Mouse (Mus musculus) MEL (cell line): ENCODE measurements around the gene Rprd1b. TPM values are rescaled to one million over a fixed set of nuclear protein-coding genes. Genes with fewer than 3 reads are reported as not detected.

Experiments
- DNase-seq: peaks from one replicate; pipeline ENCODE4 v3.0.0; 2011; ENCODE audit warnings: low read depth, low spot score
- H3K27ac ChIP-seq: 2 replicates; pipeline ENCODE4 v1.5.1; 2012; ENCODE audit warnings: low read depth, mild to moderate bottlenecking, control low read depth, low read length, moderate library complexity; ENCODE audit not compliant: control insufficient read depth
- H3K27me3 ChIP-seq, 2 experiments: fragments of 150-350 bp in 1 of 2; sonication (generic) in 1 of 2; 2 replicates each; pipeline ENCODE4 v1.6.1; 2012; ENCODE audit warnings: low read length in 2 of 2, mild to moderate bottlenecking in 2 of 2, improper control_type of control experiment in 1 of 2, moderate library complexity in 1 of 2; ENCODE audit not compliant: insufficient read depth in 2 of 2, control insufficient read depth in 1 of 2
- H3K36me3 ChIP-seq, 2 experiments: 2 replicates each; pipeline ENCODE4 v1.6.1; 2012 to 2014; ENCODE audit warnings: low read length in 2 of 2, improper control_type of control experiment in 1 of 2, inconsistent platforms in 1 of 2, mild to moderate bottlenecking in 1 of 2; ENCODE audit not compliant: insufficient read depth in 2 of 2, control insufficient read depth in 1 of 2
- H3K4me1 ChIP-seq, 2 experiments: fragments of 150-350 bp in 1 of 2; sonication (generic) in 1 of 2; 2 replicates each; pipeline ENCODE4 v1.6.1; 2012; ENCODE audit warnings: low read length in 2 of 2, improper control_type of control experiment in 1 of 2, mild to moderate bottlenecking in 1 of 2; ENCODE audit not compliant: insufficient read depth in 2 of 2, control insufficient read depth in 1 of 2
- H3K4me3 ChIP-seq, 2 experiments: fragments of 150-350 bp in 1 of 2; sonication (generic) in 1 of 2; 2 replicates each; pipeline ENCODE4 v1.5.1; 2012; ENCODE audit warnings: low read depth in 2 of 2, low read length in 2 of 2, mild to moderate bottlenecking in 2 of 2, moderate library complexity in 2 of 2, control low read depth in 1 of 2, improper control_type of control experiment in 1 of 2; ENCODE audit not compliant: control insufficient read depth in 1 of 2, insufficient read depth in 1 of 2
- H3K79me2 ChIP-seq: 2 replicates; pipeline ENCODE4 v1.6.1; 2012; ENCODE audit warnings: mild to moderate bottlenecking, low read length, moderate library complexity; ENCODE audit not compliant: control insufficient read depth, poor library complexity, insufficient read depth
- H3K9ac ChIP-seq: 2 replicates; pipeline ENCODE4 v1.6.1; 2012; ENCODE audit warnings: low read depth, mild to moderate bottlenecking, control low read depth, low read length, moderate library complexity; ENCODE audit not compliant: control insufficient read depth, poor library complexity, severe bottlenecking
- H3K9me3 ChIP-seq: fragments of 150-350 bp; sonication (generic); replicated peaks from 2 replicates; pipeline ENCODE4 v1.6.1; 2012; ENCODE audit warnings: mild to moderate bottlenecking, low read length, improper control_type of control experiment, moderate library complexity; ENCODE audit not compliant: insufficient read depth
- CTCF ChIP-seq, 3 experiments: IDR thresholded peaks in 2 of 3; conservative IDR thresholded peaks in 1 of 3; 2 replicates each; pipeline ENCODE4 v1.5.1; 2011 to 2012; ENCODE audit warnings: low read length in 3 of 3, low read depth in 2 of 3, mild to moderate bottlenecking in 2 of 3, improper control_type of control experiment in 1 of 3, inconsistent platforms in 1 of 3, mixed read lengths in 1 of 3, moderate library complexity in 1 of 3; ENCODE audit not compliant: control insufficient read depth in 1 of 3, insufficient read depth in 1 of 3, poor library complexity in 1 of 3, severe bottlenecking in 1 of 3
- ELF1 ChIP-seq: IDR thresholded peaks from 2 replicates; pipeline ENCODE4 v1.6.1; 2014; ENCODE audit warnings: low read depth, mild to moderate bottlenecking, inconsistent platforms, low read length, improper control_type of control experiment, moderate library complexity
- EP300 ChIP-seq, 2 experiments: IDR thresholded peaks; 2 replicates each; pipeline ENCODE4 v1.6.1; 2011; ENCODE audit warnings: improper control_type of control experiment in 2 of 2, low read length in 2 of 2, low read depth in 1 of 2, mild to moderate bottlenecking in 1 of 2
- ETS1 ChIP-seq: IDR thresholded peaks from 2 replicates; pipeline ENCODE4 v1.6.1; 2012; ENCODE audit warnings: low read depth, mild to moderate bottlenecking, inconsistent platforms, low read length, improper control_type of control experiment, moderate library complexity
- GATA1 ChIP-seq: IDR thresholded peaks from 2 replicates; pipeline ENCODE4 v1.6.1; 2011; ENCODE audit warnings: low read depth, low read length, improper control_type of control experiment
- JUND ChIP-seq: IDR thresholded peaks from 2 replicates; pipeline ENCODE4 v1.6.1; 2011; ENCODE audit warnings: low read depth, mild to moderate bottlenecking, improper control_type of control experiment, low read length
- KAT2A ChIP-seq: conservative IDR thresholded peaks from 2 replicates; pipeline ENCODE4 v1.6.1; 2012; ENCODE audit warnings: low read depth, low read length, improper control_type of control experiment, inconsistent platforms
- MAFK ChIP-seq: IDR thresholded peaks from 2 replicates; pipeline ENCODE4 v1.6.1; 2011; ENCODE audit warnings: low read depth, mild to moderate bottlenecking, low read length, improper control_type of control experiment, borderline replicate concordance
- MAX ChIP-seq: IDR thresholded peaks from 2 replicates; pipeline ENCODE4 v1.6.1; 2011; ENCODE audit warnings: low read length, improper control_type of control experiment
- MAZ ChIP-seq: IDR thresholded peaks from 2 replicates; pipeline ENCODE4 v1.6.1; 2012; ENCODE audit warnings: low read depth, mild to moderate bottlenecking, inconsistent platforms, low read length, improper control_type of control experiment
- MEF2A ChIP-seq: IDR thresholded peaks from 2 replicates; pipeline ENCODE4 v1.6.1; 2014; ENCODE audit warnings: low read depth, mild to moderate bottlenecking, inconsistent platforms, low read length, improper control_type of control experiment; ENCODE audit not compliant: poor library complexity, insufficient replicate concordance, severe bottlenecking; ENCODE audit errors: extremely low read depth
- MYB ChIP-seq: IDR thresholded peaks from 2 replicates; pipeline ENCODE4 v1.6.1; 2011; ENCODE audit warnings: mild to moderate bottlenecking, low read depth, low read length, improper control_type of control experiment
- POLR2AphosphoS2 ChIP-seq: IDR thresholded peaks from 2 replicates; pipeline ENCODE4 v1.6.1; 2011; ENCODE audit warnings: low read length, improper control_type of control experiment
- POLR2AphosphoS5 ChIP-seq: IDR thresholded peaks from 2 replicates; pipeline ENCODE4 v1.6.1; 2012; ENCODE audit warnings: low read depth, borderline replicate concordance, mild to moderate bottlenecking, inconsistent platforms, low read length, moderate library complexity, mixed read lengths
- RCOR1 ChIP-seq: IDR thresholded peaks from 2 replicates; pipeline ENCODE4 v1.6.1; 2012; ENCODE audit warnings: low read depth, mild to moderate bottlenecking, inconsistent platforms, low read length, improper control_type of control experiment
- SIN3A ChIP-seq: IDR thresholded peaks from 2 replicates; pipeline ENCODE4 v1.6.1; 2012; ENCODE audit warnings: low read length, improper control_type of control experiment, inconsistent platforms
- SMC3 ChIP-seq: IDR thresholded peaks from 2 replicates; pipeline ENCODE4 v1.6.1; 2011; ENCODE audit warnings: low read depth, low read length, improper control_type of control experiment
- TAL1 ChIP-seq: IDR thresholded peaks from 2 replicates; pipeline ENCODE4 v1.6.1; 2012; ENCODE audit warnings: mild to moderate bottlenecking, inconsistent platforms, low read length, moderate library complexity, mixed read lengths
- TBP ChIP-seq: IDR thresholded peaks from 2 replicates; pipeline ENCODE4 v1.8.0; 2011; ENCODE audit warnings: low read depth, low read length, improper control_type of control experiment
- UBTF ChIP-seq: IDR thresholded peaks from 2 replicates; pipeline ENCODE4 v1.6.1; 2012; ENCODE audit warnings: low read depth, mild to moderate bottlenecking, inconsistent platforms, low read length, improper control_type of control experiment, moderate library complexity, borderline replicate concordance; ENCODE audit not compliant: insufficient read depth
- USF2 ChIP-seq, 2 experiments: IDR thresholded peaks; 2 replicates each; pipeline ENCODE4 v1.6.1; 2011 to 2012; ENCODE audit warnings: improper control_type of control experiment in 2 of 2, low read length in 2 of 2, borderline replicate concordance in 1 of 2, inconsistent platforms in 1 of 2, low read depth in 1 of 2, mild to moderate bottlenecking in 1 of 2; ENCODE audit not compliant: insufficient read depth in 1 of 2
- ZKSCAN1 ChIP-seq: IDR thresholded peaks from 2 replicates; pipeline ENCODE4 v1.6.1; 2012; ENCODE audit warnings: low read depth, mild to moderate bottlenecking, inconsistent platforms, low read length, improper control_type of control experiment, moderate library complexity
- polyA plus RNA-seq, 2 experiments: library from polyadenylated mRNA; stranded (reverse) in 1 of 2; unstranded in 1 of 2; fragments of >175 nt in 1 of 2; fragments of >200 nt in 1 of 2; gene quantifications; 2 replicates each; pipeline versions ENCODE4 v1.2.1 to v1.2.4; 2012; ENCODE audit warnings: low replicate concordance in 2 of 2, low read depth in 1 of 2; ENCODE audit not compliant: insufficient read length in 2 of 2, insufficient read depth in 1 of 2, missing spikeins in 1 of 2
- total RNA-seq: library from RNA; depleted of rRNA; stranded (reverse); fragments of 300-350 nt; gene quantifications from 2 replicates; pipeline ENCODE4 v1.2.3, GENCODE M21; 2012

Gene Rprd1b
- total and polyA plus RNA-seq, 3 experiments = 14.2 to 35.1 TPM; not detected in 1

GRCm38 (mm10) chr2:158154641-158155040 lies 126.3 kb downstream of the Rprd1b start:
- TF ChIP-seq TBP = no peak
- TF ChIP-seq MAZ = no peak
- TF ChIP-seq MAFK = no peak
- no peak for TF ChIP-seq MYB
- TF ChIP-seq KAT2A = no peak
- no peak for TF ChIP-seq POLR2AphosphoS2
- no peak for TF ChIP-seq UBTF
- no peak for TF ChIP-seq GATA1
- TF ChIP-seq SIN3A = no peak
- TF ChIP-seq POLR2AphosphoS5 = no peak
- TF ChIP-seq JUND = no peak
- no peak for TF ChIP-seq CTCF (IDR thresholded peaks at IDR 0.05 in 2 of 3, conservative IDR thresholded peaks at IDR 0.05 in 1 of 3; ENCODE audit: control insufficient read depth in 1 of 3, insufficient read depth in 1 of 3, low read depth in 2 of 3, low read length in 3 of 3, poor library complexity in 1 of 3, severe bottlenecking in 1 of 3)
- TF ChIP-seq USF2 (IDR thresholded peaks at IDR 0.05; ENCODE audit: borderline replicate concordance in 1 of 2, insufficient read depth in 1 of 2, low read depth in 1 of 2, low read length in 2 of 2) = no peak
- no peak for TF ChIP-seq RCOR1
- TF ChIP-seq EP300 (IDR thresholded peaks at IDR 0.05; ENCODE audit: low read depth in 1 of 2, low read length in 2 of 2) = no peak
- TF ChIP-seq MEF2A = no peak
- TF ChIP-seq ZKSCAN1 = no peak
- DNase-seq = no peak

GRCm38 (mm10) chr2:158155101-158155500 lies 126.8 kb downstream of the Rprd1b start:
- Histone ChIP-seq H3K4me1 (peaks cover 4 to 14% of the 10 kb centered on the region in 2 experiments), H3K27me3 (no peaks in the 10 kb centered on the region), H3K9me3 (no peaks in the 10 kb centered on the region), H3K36me3 (peaks cover 0 to 4% of the 10 kb centered on the region in 2 experiments; a peak in 2 of 4 replicates), H3K4me3 (no peak overlapping the region), H3K27ac (no peak overlapping the region), H3K9ac (no peak overlapping the region), H3K79me2 (no peaks in the 10 kb centered on the region)
- DNase-seq = no peak
- TF ChIP-seq POLR2AphosphoS2 (no peak), SMC3 (no peak), MAX (no peak), UBTF (no peak), RCOR1 (no peak), ETS1 (no peak), MYB (no peak), ELF1 (no peak), TAL1 (no peak)

More at GRCm38 (mm10) chr2:158154641-158155040, 126.3 kb downstream of the Rprd1b start:
- Histone ChIP-seq H3K4me3 (no peak overlapping the region), H3K9ac (no peak overlapping the region), H3K27ac (no peak overlapping the region), H3K79me2 (no peaks in the 10 kb centered on the region), H3K27me3 (no peaks in the 10 kb centered on the region), H3K36me3 (peaks cover 0 to 4% of the 10 kb centered on the region in 2 experiments; a peak in 2 of 4 replicates), H3K4me1 (peaks cover 4 to 14% of the 10 kb centered on the region in 2 experiments), H3K9me3 (no peaks in the 10 kb centered on the region)
